Mouse (Mus musculus): ENCODE measurements at regions not wholly inside any gene's neighbourhood (a gene's known extent, or its start where the extent isn't known, plus 50 kb on each side); places are given as distances from the start of the nearest gene placed in this dataset.

GRCm38 (mm10) chr15:27207446-27207845, 259.0 kb upstream of the Ank start:
- TF ChIP-seq CTCF (IDR thresholded peaks at IDR 0.05; ENCODE audit: borderline replicate concordance, extremely low read depth, insufficient read depth, insufficient read length) (no peak), POLR2A (IDR thresholded peaks at IDR 0.05; ENCODE audit: borderline replicate concordance, extremely low read depth, insufficient read depth, insufficient read length, poor library complexity, severe bottlenecking) (no peak)
